Mouse (Mus musculus) heart, adult 2 months (tissue): ENCODE results near the gene Mad1l1. TPM values are rescaled to one million over a fixed set of nuclear protein-coding genes. Genes with fewer than 3 reads are reported as not detected.

Source experiments
- DNase-seq, 2 experiments: peaks; one replicate each; pipeline ENCODE4 v3.0.0; 2021
- H3K27ac ChIP-seq: fragments of 200-600 bp; 2 replicates; pipeline ENCODE4 v1.8.1; 2022
- H3K27me3 ChIP-seq: fragments of 200-500 bp; 2 replicates; pipeline ENCODE4 v1.6.1; 2012; ENCODE audit warnings: mild to moderate bottlenecking, low read length, inconsistent platforms, mixed read lengths; ENCODE audit not compliant: control insufficient read depth, insufficient read depth
- H3K36me3 ChIP-seq: fragments of 200-500 bp; 2 replicates; pipeline ENCODE4 v1.6.1; 2012; ENCODE audit warnings: low read length, inconsistent platforms; ENCODE audit not compliant: control insufficient read depth, insufficient read depth
- H3K4me1 ChIP-seq: fragments of 200-500 bp; 2 replicates; pipeline ENCODE4 v1.6.1; 2011; ENCODE audit warnings: low read length; ENCODE audit not compliant: control insufficient read depth, insufficient read depth
- H3K4me3 ChIP-seq: fragments of 200-600 bp; 2 replicates; pipeline ENCODE4 v1.8.1; 2022
- H3K79me2 ChIP-seq: fragments of 200-500 bp; replicated peaks from 2 replicates; pipeline ENCODE4 v1.6.1; 2012; ENCODE audit warnings: mild to moderate bottlenecking, inconsistent platforms, low read length, moderate library complexity, mixed read lengths; ENCODE audit not compliant: control insufficient read depth, insufficient read depth
- H3K9ac ChIP-seq: fragments of 200-500 bp; 2 replicates; pipeline ENCODE4 v1.6.1; 2012; ENCODE audit warnings: low read depth, mild to moderate bottlenecking, control low read depth, inconsistent platforms, low read length, mixed read lengths
- CTCF ChIP-seq: fragments of 200-600 bp; IDR thresholded peaks from 2 replicates; pipeline ENCODE4 v1.8.1; 2022; ENCODE audit warnings: antibody characterized with exemption, mild to moderate bottlenecking, moderate library complexity
- EP300 ChIP-seq: fragments of 200-500 bp; IDR thresholded peaks from 2 replicates; pipeline ENCODE4 v1.6.1; 2011; ENCODE audit warnings: low read depth, low read length, control low read depth; ENCODE audit not compliant: insufficient read depth
- POLR2A ChIP-seq: fragments of 200-500 bp; IDR thresholded peaks from 2 replicates; pipeline ENCODE4 v1.6.1; 2011; ENCODE audit warnings: mild to moderate bottlenecking, low read depth, low read length, control low read depth; ENCODE audit not compliant: insufficient read depth
- WGBS: fragments of 180-500 bp; shearing (Covaris S2); methylation state at CpG from one replicate; pipeline ENCODE4 v1.1.7; 2018; 5-methylcytosine and 5-hydroxymethylcytosine counted together
- intact Hi-C: fragments of 180-260 bp; cut with DNase I; formaldehyde crosslinking; loops from one replicate; pipeline ENCODE4 v1.15.1; 2025
- polyA plus RNA-seq: library from polyadenylated mRNA; depleted of rRNA; stranded (reverse); fragments of >200 nt; gene quantifications from 2 replicates; pipeline ENCODE4 v1.2.3, GENCODE M21; 2012
- total RNA-seq, 2 experiments: library from RNA; stranded (reverse); gene quantifications; 2 replicates each; pipeline ENCODE4 v1.2.3; 2021

Mad1l1 gene
- total and polyA plus RNA-seq, 3 experiments, result 9.4 to 12.2 (median 10.1) TPM

- H3K27me3 ChIP-seq, result no peaks in the 10 kb centered on the region
- peak in 1 of 2 experiments; percentile 53 for DNase-seq
- H3K9ac ChIP-seq, result no peak overlapping the region
- TF ChIP-seq POLR2A, result no peak
- no peak for TF ChIP-seq EP300
- no peak for TF ChIP-seq CTCF
- intact Hi-C loops, result loop anchor here (5.0 kb wide), 1 partner anchor 116 kb away; no protein-coding TSS in a partner anchor
- 63% methylated on average over 3 of the region's 3 CpGs for WGBS
- H3K4me3 ChIP-seq, result no peak overlapping the region
- no peaks in the 10 kb centered on the region for H3K36me3 ChIP-seq
- peaks cover 3% of the 10 kb centered on the region; the same call in 1 of the 2 replicates for H3K4me1 ChIP-seq
- no peaks in the 10 kb centered on the region for H3K79me2 ChIP-seq
- no peak overlapping the region for H3K27ac ChIP-seq
These were observed 265.1 kb downstream of the Mad1l1 start for GRCm38 (mm10) chr5:140056291-140056690.

GRCm38 (mm10) chr5:140055431-140055830 lies 265.9 kb downstream of the Mad1l1 start:
- Histone ChIP-seq H3K4me1 (peaks cover 3% of the 10 kb centered on the region; the same call in 1 of the 2 replicates), H3K27ac (no peak overlapping the region), H3K4me3 (no peak overlapping the region), H3K79me2 (no peaks in the 10 kb centered on the region), H3K9ac (no peak overlapping the region), H3K27me3 (no peaks in the 10 kb centered on the region), H3K36me3 (no peaks in the 10 kb centered on the region)
- TF ChIP-seq CTCF (no peak), POLR2A (no peak), EP300 (no peak)
- 85% methylated on average over 3 of the region's 3 CpGs for WGBS
- peak; percentile 18 to 34 for DNase-seq
- intact Hi-C loops, result loop anchor here (5.0 kb wide), 1 partner anchor 117 kb away; no protein-coding TSS in a partner anchor

GRCm38 (mm10) chr5:140053626-140054025 lies 267.7 kb downstream of the Mad1l1 start:
- TF ChIP-seq CTCF (no peak), POLR2A (no peak), EP300 (no peak)
- intact Hi-C loops, result no loop called here
- no peaks in the 10 kb centered on the region for H3K27me3 ChIP-seq
- 61% methylated on average over 3 of the region's 3 CpGs for WGBS
- H3K27ac ChIP-seq, result no peak overlapping the region
- H3K36me3 ChIP-seq, result no peaks in the 10 kb centered on the region
- H3K79me2 ChIP-seq, result no peaks in the 10 kb centered on the region
- no peak overlapping the region for H3K4me3 ChIP-seq
- H3K4me1 ChIP-seq, result peaks cover 3% of the 10 kb centered on the region; the same call in 1 of the 2 replicates
- no peak for DNase-seq
- no peak overlapping the region for H3K9ac ChIP-seq

- Histone ChIP-seq H3K9ac (no peak overlapping the region), H3K4me1 (peaks cover 3% of the 10 kb centered on the region; the same call in 1 of the 2 replicates), H3K36me3 (no peaks in the 10 kb centered on the region), H3K27ac (no peak overlapping the region), H3K27me3 (no peaks in the 10 kb centered on the region), H3K4me3 (no peak overlapping the region), H3K79me2 (no peaks in the 10 kb centered on the region)
- no peak for DNase-seq
- intact Hi-C loops, result no loop called here
- 98% methylated on average over 3 of the region's 3 CpGs for WGBS
- TF ChIP-seq CTCF (no peak), EP300 (no peak), POLR2A (no peak)
These were observed 268.9 kb downstream of the Mad1l1 start for GRCm38 (mm10) chr5:140052405-140052804.

GRCm38 (mm10) chr5:140045453-140045852 lies 275.9 kb downstream of the Mad1l1 start:
- H3K36me3 ChIP-seq, result no peaks in the 10 kb centered on the region
- no peak overlapping the region for H3K9ac ChIP-seq
- H3K4me3 ChIP-seq, result no peak overlapping the region
- no peaks in the 10 kb centered on the region for H3K79me2 ChIP-seq
- no peaks in the 10 kb centered on the region; the same call in 1 of the 2 replicates for H3K4me1 ChIP-seq
- no peak for DNase-seq
- intact Hi-C loops, result no loop called here
- H3K27ac ChIP-seq, result no peak overlapping the region
- no peaks in the 10 kb centered on the region for H3K27me3 ChIP-seq
- WGBS, result 83% methylated on average over 2 of the region's 2 CpGs
- no peak for TF ChIP-seq POLR2A
- no peak for TF ChIP-seq EP300
- TF ChIP-seq CTCF, result no peak

- H3K36me3 ChIP-seq, result no peaks in the 10 kb centered on the region
- no peak overlapping the region for H3K4me3 ChIP-seq
- intact Hi-C loops, result no loop called here
- DNase-seq, result no peak
- no peaks in the 10 kb centered on the region for H3K27me3 ChIP-seq
- H3K9ac ChIP-seq, result no peak overlapping the region
- H3K79me2 ChIP-seq, result no peaks in the 10 kb centered on the region
- no peak for TF ChIP-seq CTCF
- TF ChIP-seq POLR2A, result no peak
- TF ChIP-seq EP300, result no peak
- WGBS, result 95% methylated on average over 1 of the region's 1 CpGs
- H3K4me1 ChIP-seq, result no peaks in the 10 kb centered on the region; the same call in 1 of the 2 replicates
- H3K27ac ChIP-seq, result no peak overlapping the region
These were observed 278.4 kb downstream of the Mad1l1 start for GRCm38 (mm10) chr5:140043002-140043401.
